Mouse (Mus musculus) cerebellum, adult 2 months (tissue): ENCODE results near the gene Cant1.
"Not testable (repeated sequence)": the region's sequence is repeated elsewhere in the genome, so short reads cannot be mapped to it uniquely, and the experiment has no call there.

ENCODE experiments used
- CTCF ChIP-seq: fragments of 200-500 bp; IDR thresholded peaks from 2 replicates; pipeline ENCODE4 v1.5.1; 2011; ENCODE audit warnings: low read depth, mild to moderate bottlenecking, control low read depth, low read length, moderate library complexity, borderline replicate concordance; ENCODE audit not compliant: insufficient read depth
- POLR2A ChIP-seq: fragments of 200-500 bp; IDR thresholded peaks from 2 replicates; pipeline ENCODE4 v1.6.1; 2011; ENCODE audit warnings: low read length, control low read depth, borderline replicate concordance; ENCODE audit not compliant: insufficient read depth

GRCm38 (mm10) chr11:118376323-118376722 lies 42.6 kb downstream of the Cant1 start:
- not testable (repeated sequence) for TF ChIP-seq CTCF, POLR2A
